Mouse (Mus musculus) liver, embryonic 14.5 days (tissue): ENCODE data around the gene Cep63. TPM values are rescaled to one million over a fixed set of nuclear protein-coding genes. Genes with fewer than 3 reads are reported as not detected.

Experiments used
- ATAC-seq: fragments of 200-750 bp; cut with Nextera tagmentation; 2 replicates; pipeline ENCODE4 v1.8.0; 2017; ENCODE audit warnings: moderate number of reproducible peaks, mild to moderate bottlenecking, moderate library complexity; ENCODE audit not compliant: insufficient read depth
- DNase-seq, 3 experiments: peaks; one replicate each; pipeline ENCODE4 v3.0.0-alpha.2; 2012 to 2013; ENCODE audit warnings: low read depth in 3 of 3, low spot score in 3 of 3
- H3K27ac ChIP-seq: fragments of 300-500 bp; sonication (generic); 2 replicates; pipeline ENCODE4 v1.5.1; 2014; ENCODE audit warnings: moderate library complexity, mild to moderate bottlenecking, control low read depth, inconsistent platforms
- H3K27me3 ChIP-seq: fragments of 300-500 bp; sonication (generic); 2 replicates; pipeline ENCODE4 v1.6.1; 2014; ENCODE audit warnings: mild to moderate bottlenecking, low read length, moderate library complexity; ENCODE audit not compliant: control insufficient read depth, insufficient read depth
- H3K36me3 ChIP-seq: fragments of 300-500 bp; sonication (generic); replicated peaks from 2 replicates; pipeline ENCODE4 v1.6.1; 2014; ENCODE audit warnings: low read depth; ENCODE audit not compliant: control insufficient read depth, insufficient read depth
- H3K4me1 ChIP-seq, 2 experiments: fragments of 200-500 bp in 1 of 2; fragments of 300-500 bp in 1 of 2; sonication (generic) in 1 of 2; replicated peaks; 2 replicates each; pipeline ENCODE4 v1.6.1; 2012 to 2014; ENCODE audit warnings: antibody characterized with exemption in 1 of 2, inconsistent platforms in 1 of 2, low read length in 1 of 2; ENCODE audit not compliant: control insufficient read depth in 2 of 2, insufficient read depth in 2 of 2
- H3K4me2 ChIP-seq: fragments of 300-500 bp; sonication (generic); 2 replicates; pipeline ENCODE4 v1.6.1; 2014; ENCODE audit warnings: low read depth, mild to moderate bottlenecking, control low read depth, moderate library complexity
- H3K4me3 ChIP-seq, 2 experiments: fragments of 200-500 bp in 1 of 2; fragments of 300-500 bp in 1 of 2; sonication (generic) in 1 of 2; 2 replicates each; pipeline ENCODE4 v1.5.1; 2012 to 2014; ENCODE audit warnings: low read depth in 2 of 2, low read length in 2 of 2, mild to moderate bottlenecking in 2 of 2, control low read depth in 1 of 2, inconsistent platforms in 1 of 2, moderate library complexity in 1 of 2; ENCODE audit not compliant: insufficient read depth in 1 of 2
- H3K9ac ChIP-seq: fragments of 300-500 bp; sonication (generic); replicated peaks from 2 replicates; pipeline ENCODE4 v1.6.1; 2014; ENCODE audit warnings: mild to moderate bottlenecking, control low read depth, moderate library complexity
- H3K9me3 ChIP-seq: fragments of 300-500 bp; sonication (generic); 2 replicates; pipeline ENCODE4 v1.6.1; 2016; ENCODE audit warnings: low read length, mixed read lengths; ENCODE audit not compliant: control insufficient read depth
- CTCF ChIP-seq: IDR thresholded peaks from 2 replicates; pipeline ENCODE4 v1.5.1; 2016; ENCODE audit warnings: antibody characterized with exemption, low read depth, control low read depth
- EP300 ChIP-seq: IDR thresholded peaks from 2 replicates; pipeline ENCODE4 v1.6.1; 2016; ENCODE audit warnings: antibody characterized with exemption, low read depth
- WGBS: fragments of 180-500 bp; shearing (Covaris S2); extraction: QIAGEN DNeasy Blood & Tissue Kit; methylation state at CpG from one replicate; pipeline ENCODE4 v1.1.7; 2014; ENCODE audit not compliant: insufficient replicate concordance; 5-methylcytosine and 5-hydroxymethylcytosine counted together
- polyA plus RNA-seq, 2 experiments: library from polyadenylated mRNA; depleted of rRNA in 1 of 2; stranded (reverse) in 1 of 2; unstranded in 1 of 2; fragments of >200 nt; fragmentation: Nextera tagmentation in 1 of 2; extraction: Ambion mirVana in 1 of 2; gene quantifications; 2 replicates each; pipeline versions ENCODE4 v1.2.1 to v1.2.3; 2012 to 2014

Gene Cep63
- polyA plus RNA-seq, 2 experiments = 5.7 to 16.7 TPM

DNA sequence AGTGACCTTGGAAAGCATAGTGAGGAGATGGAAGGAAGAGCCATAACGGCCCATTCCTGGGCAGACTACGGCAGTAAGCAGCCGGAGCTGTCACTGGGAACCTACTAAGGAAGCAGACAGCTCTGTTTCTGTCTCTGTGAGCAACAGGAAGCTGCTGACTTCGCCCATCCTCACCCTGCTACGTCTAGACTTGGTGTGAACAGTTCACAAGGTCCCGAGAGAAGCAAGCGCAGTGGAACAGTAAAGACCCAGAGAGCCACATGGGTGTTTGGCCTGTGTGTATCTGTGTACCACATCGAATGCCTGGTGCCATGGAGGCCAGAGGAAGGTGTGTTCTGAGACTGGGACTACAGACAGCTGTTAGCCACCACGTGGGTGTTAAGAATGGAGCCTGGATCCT lies 10.1 kb downstream of the Cep63 start:
- no peak for DNase-seq
- no peak overlapping the region for H3K4me2 ChIP-seq
- H3K4me3 ChIP-seq = no peak overlapping the region
- H3K4me1 ChIP-seq = 0 out of 4 replicates have a peak, but pooled peaks cover 0 to 3% of the 10 kb centered on the region in 2 experiments
- H3K9me3 ChIP-seq = no peaks in the 10 kb centered on the region
- no peak overlapping the region for H3K9ac ChIP-seq
- H3K27ac ChIP-seq = no peak overlapping the region
- TF ChIP-seq CTCF (no peak), EP300 (no peak)
- no peaks in the 10 kb centered on the region for H3K27me3 ChIP-seq
- H3K36me3 ChIP-seq = no peaks in the 10 kb centered on the region; the same call in 1 of the 2 replicates
- 64% methylated on average over 9 of the region's 9 CpGs for WGBS
- ATAC-seq = no peak

DNA sequence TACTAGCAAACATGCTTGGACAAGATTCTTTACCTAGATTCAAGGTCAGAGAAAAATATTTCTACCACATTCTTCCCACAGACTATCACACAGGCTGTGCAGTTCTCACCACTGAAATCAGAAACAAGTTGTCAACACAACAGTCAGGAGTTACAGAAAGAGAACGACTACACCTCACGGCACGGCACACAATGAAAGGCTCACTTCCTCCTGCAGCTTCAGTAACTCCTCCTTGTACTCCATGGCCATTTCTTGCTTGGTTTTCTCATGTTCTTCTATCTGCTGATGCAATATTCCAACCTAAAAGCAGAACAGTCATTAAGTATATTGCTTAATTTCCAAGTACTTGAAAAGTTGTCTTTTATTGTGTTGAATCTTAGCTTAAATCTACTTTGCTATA lies 11.3 kb downstream of the Cep63 start:
- no peak overlapping the region for H3K9ac ChIP-seq
- no peak for DNase-seq

DNA sequence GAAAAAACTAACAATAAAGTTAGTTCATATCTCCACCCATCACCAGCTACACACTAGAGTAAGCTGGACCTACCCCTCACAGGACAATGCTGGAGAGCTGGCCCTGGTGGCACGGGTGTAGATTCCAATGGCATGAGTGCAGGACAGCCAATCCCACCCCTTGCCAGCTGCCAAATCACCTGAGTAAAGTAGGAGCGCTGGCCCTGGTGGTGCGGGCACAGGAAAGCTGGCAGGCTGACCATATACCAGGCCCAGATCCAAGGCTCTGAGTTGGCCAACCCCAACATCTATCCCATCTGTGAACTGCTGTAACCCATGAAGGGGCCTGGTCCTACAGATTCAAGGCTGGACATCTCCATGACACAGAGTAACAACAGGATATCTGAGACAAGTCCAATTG lies 17.1 kb downstream of the Cep63 start:
- Histone ChIP-seq H3K9ac (no peak overlapping the region), H3K4me1 (no peaks in the 10 kb centered on the region), H3K27me3 (no peaks in the 10 kb centered on the region), H3K4me3 (no peak overlapping the region), H3K27ac (no peak overlapping the region), H3K4me2 (no peak overlapping the region), H3K9me3 (no peaks in the 10 kb centered on the region), H3K36me3 (no peaks in the 10 kb centered on the region; the same call in 1 of the 2 replicates)
- no peak for TF ChIP-seq CTCF
- TF ChIP-seq EP300 = no peak
- ATAC-seq = no peak
- DNase-seq = no peak
- 81% methylated on average over 3 of the region's 3 CpGs for WGBS

More for the DNA sequence above, 11.3 kb downstream of the Cep63 start:
- 56% methylated on average over 3 of the region's 3 CpGs for WGBS
- Histone ChIP-seq H3K4me2 (no peak overlapping the region), H3K27me3 (no peaks in the 10 kb centered on the region), H3K4me3 (no peak overlapping the region), H3K9me3 (no peaks in the 10 kb centered on the region), H3K4me1 (0 out of 4 replicates have a peak, but pooled peaks cover 0 to 3% of the 10 kb centered on the region in 2 experiments), H3K27ac (no peak overlapping the region), H3K36me3 (no peaks in the 10 kb centered on the region; the same call in 1 of the 2 replicates)
- ATAC-seq = no peak
- no peak for TF ChIP-seq CTCF
- no peak for TF ChIP-seq EP300

DNA sequence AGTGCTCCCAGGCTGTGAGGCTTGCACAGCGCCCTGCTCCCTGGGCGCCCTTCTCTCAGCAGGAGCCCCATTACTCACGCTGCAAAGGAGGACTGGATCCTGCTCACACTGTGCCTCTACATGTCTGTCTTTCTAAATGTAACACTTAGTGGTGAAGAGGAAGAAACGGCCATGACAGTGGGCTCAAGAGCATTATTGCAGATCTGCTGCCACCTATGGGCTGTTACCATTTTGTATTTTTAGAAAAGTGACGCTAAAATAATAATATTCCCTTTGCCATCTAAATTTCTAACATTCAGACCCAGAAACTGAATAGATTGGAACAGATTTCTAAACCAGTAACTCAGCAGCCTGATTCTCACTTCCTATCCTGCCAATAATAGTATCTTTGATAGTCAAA lies 18.9 kb downstream of the Cep63 start:
- Histone ChIP-seq H3K4me1 (no peaks in the 10 kb centered on the region), H3K9me3 (no peaks in the 10 kb centered on the region), H3K36me3 (peaks cover under 1% of the 10 kb centered on the region; the same call in 1 of the 2 replicates), H3K9ac (no peak overlapping the region), H3K27me3 (no peaks in the 10 kb centered on the region), H3K4me2 (no peak overlapping the region), H3K27ac (no peak overlapping the region), H3K4me3 (no peak overlapping the region)
- TF ChIP-seq CTCF (no peak), EP300 (no peak)
- DNase-seq = no peak
- WGBS = 64% methylated on average over 5 of the region's 5 CpGs
- ATAC-seq = no peak

DNA sequence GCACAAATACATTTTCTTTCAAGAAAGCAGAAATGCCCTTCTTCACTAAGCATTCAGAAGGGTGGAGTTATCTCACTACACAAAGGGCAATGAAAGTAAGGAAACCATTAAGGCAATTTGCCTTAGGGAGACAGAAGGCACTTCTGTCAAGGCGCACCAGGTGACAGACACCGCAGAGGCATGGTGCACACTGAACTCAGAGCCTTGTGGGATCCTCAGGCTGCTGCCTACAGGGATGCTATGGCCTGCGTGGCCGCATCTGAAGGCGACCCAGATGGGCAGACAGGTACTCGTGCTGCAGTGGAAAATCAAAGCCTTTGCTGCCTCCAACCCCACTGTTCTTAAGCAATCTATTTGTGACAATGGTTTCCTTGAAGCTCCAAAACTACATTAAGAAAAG lies 21.2 kb downstream of the Cep63 start:
- WGBS = 79% methylated on average over 6 of the region's 6 CpGs
- Histone ChIP-seq H3K4me1 (no peaks in the 10 kb centered on the region), H3K4me3 (no peak overlapping the region), H3K9me3 (no peaks in the 10 kb centered on the region), H3K9ac (no peak overlapping the region), H3K4me2 (no peak overlapping the region), H3K36me3 (peaks cover 4% of the 10 kb centered on the region; the same call in 1 of the 2 replicates), H3K27me3 (no peaks in the 10 kb centered on the region), H3K27ac (no peak overlapping the region)
- ATAC-seq (no peak), DNase-seq (no peak)
- TF ChIP-seq EP300 = no peak
- no peak for TF ChIP-seq CTCF
